Mouse (Mus musculus): ENCODE measurements at regions not wholly inside any gene's neighbourhood (a gene's known extent, or its start where the extent isn't known, plus 50 kb on each side); places are given as distances from the start of the nearest gene placed in this dataset.

- Histone ChIP-seq H3K4me1 (ENCODE audit: control insufficient read depth in 1 of 2, insufficient read depth in 2 of 2) (no peaks in the 10 kb centered on the region), H3K36me3 (replicated peaks in 1 of 2; ENCODE audit: control insufficient read depth in 1 of 2, insufficient read depth in 1 of 2, low read length in 1 of 2) (no peaks in the 10 kb centered on the region), H3K4me3 (replicated peaks in 1 of 3; ENCODE audit: low read depth in 2 of 3, low read length in 2 of 3, poor library complexity in 1 of 3) (no peak overlapping the region), H3K4me2 (ENCODE audit: insufficient read depth, low read depth, poor library complexity, severe bottlenecking) (no peak overlapping the region), H3K9me3 (replicated peaks; ENCODE audit: low read length) (no peaks in the 10 kb centered on the region), H3K79me2 (replicated peaks; ENCODE audit: control insufficient read depth, extremely low read depth, insufficient read depth, poor library complexity, severe bottlenecking) (no peaks in the 10 kb centered on the region), H3K27ac (ENCODE audit: insufficient read depth, low read depth) (no peak overlapping the region), H3K27me3 (replicated peaks) (no peaks in the 10 kb centered on the region), H3K9ac (ENCODE audit: insufficient read depth, low read depth) (no peak overlapping the region)
- no peak for DNase-seq (ENCODE audit: extremely low read depth)
- dilution Hi-C loops (cut with MboI; ENCODE audit: extremely low pct_ligation_motif_present, extremely low pct_unique_long_range_greater_than_20kb, low sequenced_read_pairs) (no loop called here), in situ Hi-C loops (cut with MboI; ENCODE audit: low pct_ligation_motif_present, low pct_unique_long_range_greater_than_20kb, low sequenced_read_pairs) (no loop called here)
- TF ChIP-seq MAZ (IDR thresholded peaks at IDR 0.05; ENCODE audit: low read depth, low read length) (no peak), ETS1 (conservative IDR thresholded peaks at IDR 0.05; ENCODE audit: low read depth, low read length) (no peak), SMC3 (IDR thresholded peaks at IDR 0.05; ENCODE audit: low read depth, low read length) (no peak), RCOR1 (conservative IDR thresholded peaks at IDR 0.05; ENCODE audit: low read depth, low read length) (no peak), ZMIZ1 (IDR thresholded peaks at IDR 0.05; ENCODE audit: low read depth, low read length) (no peak), GABPA (IDR thresholded peaks at IDR 0.05; ENCODE audit: insufficient replicate concordance, low read depth, low read length) (no peak), E2F4 (IDR thresholded peaks at IDR 0.05; ENCODE audit: insufficient replicate concordance, low read depth, low read length) (no peak), MYC (IDR thresholded peaks at IDR 0.05; ENCODE audit: low read depth, low read length) (no peak), ZKSCAN1 (IDR thresholded peaks at IDR 0.05; ENCODE audit: borderline replicate concordance, low read depth, low read length) (no peak), NELFE (IDR thresholded peaks at IDR 0.05; ENCODE audit: low read depth, low read length) (no peak), TBP (conservative IDR thresholded peaks at IDR 0.05; ENCODE audit: low read depth, low read length) (no peak)
These were observed 286.9 kb upstream of the Gprin3 start for GRCm38 (mm10) chr6:59713004-59713403.

- Histone ChIP-seq H3K36me3 (replicated peaks in 1 of 2; ENCODE audit: control insufficient read depth in 1 of 2, insufficient read depth in 1 of 2, low read length in 1 of 2) (no peaks in the 10 kb centered on the region), H3K79me2 (replicated peaks; ENCODE audit: control insufficient read depth, extremely low read depth, insufficient read depth, poor library complexity, severe bottlenecking) (no peaks in the 10 kb centered on the region), H3K9me3 (replicated peaks; ENCODE audit: low read length) (peaks cover 29% of the 10 kb centered on the region), H3K4me3 (replicated peaks in 1 of 3; ENCODE audit: low read depth in 2 of 3, low read length in 2 of 3, poor library complexity in 1 of 3) (no peak overlapping the region), H3K4me1 (ENCODE audit: control insufficient read depth in 1 of 2, insufficient read depth in 2 of 2) (no peaks in the 10 kb centered on the region), H3K4me2 (ENCODE audit: insufficient read depth, low read depth, poor library complexity, severe bottlenecking) (no peak overlapping the region), H3K9ac (ENCODE audit: insufficient read depth, low read depth) (no peak overlapping the region), H3K27ac (ENCODE audit: insufficient read depth, low read depth) (no peak overlapping the region), H3K27me3 (replicated peaks) (no peaks in the 10 kb centered on the region)
- no peak for DNase-seq (ENCODE audit: extremely low read depth)
- in situ Hi-C loops (cut with MboI; ENCODE audit: low pct_ligation_motif_present, low pct_unique_long_range_greater_than_20kb, low sequenced_read_pairs), result no loop called here
- dilution Hi-C loops (cut with MboI; ENCODE audit: extremely low pct_ligation_motif_present, extremely low pct_unique_long_range_greater_than_20kb, low sequenced_read_pairs), result no loop called here
- TF ChIP-seq USF2 (conservative IDR thresholded peaks at IDR 0.05; ENCODE audit: low read depth, low read length) (no peak), HCFC1 (IDR thresholded peaks at IDR 0.05; ENCODE audit: low read depth, low read length) (no peak), ZKSCAN1 (IDR thresholded peaks at IDR 0.05; ENCODE audit: borderline replicate concordance, low read depth, low read length) (no peak), ZMIZ1 (IDR thresholded peaks at IDR 0.05; ENCODE audit: low read depth, low read length) (no peak), MAZ (IDR thresholded peaks at IDR 0.05; ENCODE audit: low read depth, low read length) (no peak), CHD2 (IDR thresholded peaks at IDR 0.05; ENCODE audit: low read length) (no peak), UBTF (IDR thresholded peaks at IDR 0.05; ENCODE audit: low read depth, low read length) (no peak), NRF1 (IDR thresholded peaks at IDR 0.05; ENCODE audit: low read depth, low read length) (no peak)
These were observed 258.9 kb upstream of the Gprin3 start for GRCm38 (mm10) chr6:59684985-59685384.

Measured in CH12.LX (cell line).